Mouse (Mus musculus): Measurements from ENCODE around the gene Rbfox3.

The Rbfox3 gene

DNA sequence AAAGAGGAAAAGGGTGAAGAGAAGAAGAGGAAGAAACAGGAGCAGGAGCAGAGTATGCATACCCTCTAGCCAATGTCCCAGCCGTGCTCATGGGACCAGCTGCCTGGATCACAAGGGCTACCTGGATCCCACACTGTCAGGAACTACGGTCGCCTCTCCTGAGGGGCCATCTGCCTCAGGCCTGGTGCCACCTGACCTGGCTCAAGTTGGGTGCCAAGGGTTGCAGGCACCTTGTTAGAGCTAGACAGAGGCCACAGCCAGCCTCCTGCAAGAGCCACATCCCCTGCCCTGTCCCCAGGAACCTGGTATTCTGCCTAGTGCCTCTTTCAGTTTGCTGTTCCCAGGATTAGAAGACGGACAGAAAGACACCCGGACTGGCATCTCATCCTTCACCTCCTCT, 347.5 kb downstream of the Rbfox3 start:
- DNase-seq (ENCODE audit: extremely low read depth, insufficient read length, low spot score), result no peak

DNA sequence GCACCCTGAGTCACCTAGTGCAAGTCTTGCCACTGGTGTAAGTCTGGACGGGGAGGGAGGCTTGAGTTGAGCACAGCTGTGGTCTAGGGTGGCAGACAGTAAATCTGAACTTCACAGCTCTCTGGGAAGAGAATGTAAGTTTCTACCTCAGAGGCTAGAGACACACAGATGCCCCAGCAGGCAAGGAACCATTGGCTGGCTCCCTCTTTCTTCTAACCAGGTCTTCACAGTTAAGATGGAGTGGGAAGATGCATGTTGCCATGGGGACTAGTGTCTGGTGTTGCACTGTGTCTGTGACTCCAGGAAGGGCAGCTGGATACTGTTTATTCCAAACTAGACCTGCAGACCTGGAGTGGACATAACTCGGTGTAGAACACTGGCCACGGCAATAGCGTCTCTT, 348.6 kb downstream of the Rbfox3 start:
- DNase-seq (ENCODE audit: extremely low read depth, insufficient read length, low spot score), result no peak

GRCm38 (mm10) chr11:118558193-118558592, 353.2 kb downstream of the Rbfox3 start:
- DNase-seq (ENCODE audit: extremely low read depth, insufficient read length, low spot score), result no peak

- no peak for DNase-seq (ENCODE audit: extremely low read depth, insufficient read length, low spot score)
Measured at GRCm38 (mm10) chr11:118555631-118556030, 355.8 kb downstream of the Rbfox3 start.

DNA sequence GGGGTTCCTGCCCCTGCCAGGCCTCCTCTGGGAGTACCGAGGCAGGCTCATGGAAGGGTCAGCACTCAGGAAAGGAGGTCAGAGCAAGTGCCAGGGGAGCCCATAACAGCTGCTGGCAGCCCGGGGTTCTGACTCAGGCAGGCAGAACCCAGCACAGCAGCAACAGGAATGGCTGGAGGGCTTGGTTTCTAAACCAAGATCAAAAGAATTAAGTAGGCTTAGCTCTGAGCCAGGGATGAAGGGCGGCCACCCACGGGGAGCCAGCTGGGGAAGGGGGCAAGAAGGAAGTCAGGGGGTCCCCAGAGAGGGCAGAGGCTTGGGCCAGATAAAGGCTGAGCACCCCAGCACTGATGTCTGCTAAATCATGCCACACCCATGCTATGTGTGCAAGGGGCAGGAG, 356.9 kb downstream of the Rbfox3 start:
- no peak for DNase-seq (ENCODE audit: extremely low read depth, insufficient read length, low spot score)

DNA sequence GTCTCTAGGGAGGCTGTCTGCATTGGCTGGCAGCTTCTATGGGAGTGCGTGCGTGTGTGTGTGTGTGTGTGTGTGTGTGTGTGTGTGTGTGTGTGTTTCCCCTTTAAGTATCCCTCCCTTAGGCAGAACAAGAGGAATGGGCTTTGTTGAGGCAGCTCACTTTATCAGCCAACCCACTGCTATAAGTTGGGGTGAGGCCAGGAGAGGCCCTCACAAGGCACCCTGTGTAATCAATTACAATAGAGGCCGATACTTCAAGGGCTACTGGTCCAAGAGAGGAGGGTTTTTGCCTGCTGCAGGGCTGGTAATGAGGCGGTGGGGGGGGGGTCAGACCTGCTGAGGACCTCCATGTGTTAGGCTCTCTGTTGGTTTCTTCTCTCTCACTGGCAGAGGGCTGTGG, 357.5 kb downstream of the Rbfox3 start:
- no peak for DNase-seq (ENCODE audit: extremely low read depth, insufficient read length, low spot score)

GRCm38 (mm10) chr11:118553001-118553400, 358.4 kb downstream of the Rbfox3 start:
- DNase-seq (ENCODE audit: extremely low read depth, insufficient read length, low spot score), result no peak

DNA sequence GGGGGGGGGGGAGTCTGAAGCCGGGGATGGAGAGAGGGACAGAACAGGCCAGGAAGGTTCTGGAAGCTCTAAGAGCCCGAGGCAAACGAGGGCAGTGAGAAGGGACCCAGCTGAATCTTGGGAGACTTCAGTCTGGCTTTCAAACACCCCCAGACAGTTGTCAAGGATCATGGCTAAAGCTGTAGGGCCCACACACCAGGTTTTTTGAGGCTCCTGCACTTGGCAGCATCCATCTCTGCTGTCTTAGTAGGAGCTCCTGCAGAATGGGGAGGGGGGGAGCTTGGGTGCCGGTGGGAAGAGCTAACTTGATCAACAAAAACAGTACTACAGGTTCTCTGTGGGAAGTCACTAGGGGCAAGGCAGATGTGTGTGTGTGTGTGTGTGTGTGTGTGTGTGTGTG, 358.9 kb downstream of the Rbfox3 start:
- no peak for DNase-seq (ENCODE audit: extremely low read depth, insufficient read length, low spot score)

DNA sequence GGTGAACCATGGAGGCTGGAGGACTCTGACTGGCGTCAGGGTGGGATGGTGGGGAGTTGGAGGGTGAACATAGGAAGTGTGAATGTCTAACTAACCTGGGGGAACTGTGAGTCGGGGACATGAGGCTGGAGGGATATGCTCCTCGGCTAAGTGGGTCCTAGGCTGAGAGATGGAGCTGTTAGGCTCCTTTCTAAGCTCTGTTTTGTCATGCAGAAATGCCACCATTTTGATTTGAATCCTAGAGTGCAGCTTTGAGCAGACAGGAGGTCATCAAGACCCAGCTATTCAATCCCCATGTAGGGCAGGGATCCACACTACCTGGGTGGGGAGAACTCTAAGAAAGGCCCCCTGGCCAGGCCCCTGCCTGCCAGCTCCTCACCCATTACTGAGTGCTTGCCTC, 359.7 kb downstream of the Rbfox3 start:
- no peak for DNase-seq (ENCODE audit: extremely low read depth, insufficient read length, low spot score)

DNA sequence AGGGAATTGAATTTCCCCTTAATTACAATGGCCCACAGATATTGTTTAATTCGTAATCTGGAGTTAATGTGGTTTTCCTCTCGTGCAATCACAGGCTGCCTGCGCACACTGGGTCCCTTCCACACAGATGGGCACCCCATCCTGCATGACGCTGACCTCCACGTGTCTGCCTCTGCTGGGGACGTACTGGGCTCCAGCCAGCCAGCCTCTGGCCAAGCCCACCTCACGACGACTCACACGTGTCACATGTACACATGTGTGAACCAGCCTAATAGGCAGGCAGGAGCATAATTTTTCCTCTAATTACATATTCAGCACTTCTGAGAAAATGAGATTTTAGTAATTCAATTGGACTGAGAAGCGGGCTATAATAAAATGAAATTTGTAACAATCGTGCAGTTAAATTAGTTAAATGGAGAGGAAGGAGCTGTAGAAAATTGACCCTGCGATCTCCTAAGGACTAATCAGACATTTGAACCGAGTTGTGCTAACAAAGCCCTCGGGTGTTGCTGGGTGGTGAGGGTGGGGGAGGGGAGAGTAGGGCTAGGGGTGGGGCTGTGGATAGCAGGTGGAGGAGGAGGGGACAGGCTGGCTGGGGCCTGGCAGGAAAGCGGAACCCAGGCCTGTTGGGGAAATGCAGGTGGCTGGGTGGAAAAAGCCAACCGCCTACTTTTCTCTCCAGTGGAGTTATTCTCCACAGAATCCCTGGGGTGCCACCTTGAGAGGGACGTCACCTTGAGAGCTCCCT, 360.4 kb downstream of the Rbfox3 start:
- no peak for DNase-seq (ENCODE audit: extremely low read depth, insufficient read length, low spot score)

DNA sequence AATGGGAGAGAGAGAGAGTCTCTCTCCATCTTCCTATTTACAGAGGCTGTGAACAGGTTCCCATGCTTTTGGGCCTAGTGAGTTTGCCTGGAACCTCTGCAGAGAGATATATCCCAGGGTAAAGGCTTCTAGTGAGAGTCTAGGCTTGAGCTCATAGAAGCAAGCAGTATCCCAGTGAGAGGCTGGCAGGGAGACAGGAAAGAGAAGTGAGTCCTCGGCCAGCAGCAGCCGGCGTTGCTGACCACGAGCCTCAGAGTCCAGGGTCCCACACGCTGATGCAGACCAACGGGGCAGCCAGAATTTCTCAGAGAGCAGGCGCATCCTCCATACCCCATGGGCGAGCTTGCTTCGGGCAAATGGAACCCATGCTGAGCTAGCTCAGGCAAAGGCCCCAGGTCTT, 363.2 kb downstream of the Rbfox3 start:
- no peak for DNase-seq (ENCODE audit: extremely low read depth, insufficient read length, low spot score)

DNA sequence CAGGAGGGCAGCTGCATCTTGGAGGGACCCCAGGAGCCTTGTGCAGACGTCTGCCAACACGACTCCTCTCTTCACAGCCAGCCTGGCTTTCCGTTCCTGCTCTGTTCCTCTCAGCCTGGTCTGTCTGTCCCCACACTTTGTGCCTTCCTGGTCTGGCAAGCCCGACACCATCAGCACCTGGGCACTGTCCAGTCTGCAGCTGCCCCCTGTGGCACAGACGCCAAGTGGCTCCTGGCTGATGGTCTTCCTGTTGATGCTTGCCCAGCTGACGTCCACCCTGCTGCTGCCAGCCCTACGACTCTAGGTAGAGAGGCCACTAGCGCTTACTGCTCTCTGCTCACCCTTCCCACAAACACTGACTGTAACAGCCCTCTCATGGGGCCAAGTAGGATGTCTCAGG, 365.1 kb downstream of the Rbfox3 start:
- DNase-seq (ENCODE audit: extremely low read depth, insufficient read length, low spot score), result no peak

GRCm38 (mm10) chr11:118545690-118546089, 365.7 kb downstream of the Rbfox3 start:
- DNase-seq (ENCODE audit: extremely low read depth, insufficient read length, low spot score), result no peak

GRCm38 (mm10) chr11:118544564-118544963, 366.8 kb downstream of the Rbfox3 start:
- DNase-seq (ENCODE audit: extremely low read depth, insufficient read length, low spot score), result no peak

GRCm38 (mm10) chr11:118542906-118543305, 368.5 kb downstream of the Rbfox3 start:
- DNase-seq (ENCODE audit: extremely low read depth, insufficient read length, low spot score), result no peak

GRCm38 (mm10) chr11:118540411-118541026, 370.9 kb downstream of the Rbfox3 start:
- DNase-seq (ENCODE audit: extremely low read depth, insufficient read length, low spot score), result no peak

- DNase-seq (ENCODE audit: extremely low read depth, insufficient read length, low spot score), result no peak
Measured at GRCm38 (mm10) chr11:118538008-118538407, 373.4 kb downstream of the Rbfox3 start.

- DNase-seq (ENCODE audit: extremely low read depth, insufficient read length, low spot score), result no peak
Measured at GRCm38 (mm10) chr11:118534382-118535092, 376.9 kb downstream of the Rbfox3 start.

DNA sequence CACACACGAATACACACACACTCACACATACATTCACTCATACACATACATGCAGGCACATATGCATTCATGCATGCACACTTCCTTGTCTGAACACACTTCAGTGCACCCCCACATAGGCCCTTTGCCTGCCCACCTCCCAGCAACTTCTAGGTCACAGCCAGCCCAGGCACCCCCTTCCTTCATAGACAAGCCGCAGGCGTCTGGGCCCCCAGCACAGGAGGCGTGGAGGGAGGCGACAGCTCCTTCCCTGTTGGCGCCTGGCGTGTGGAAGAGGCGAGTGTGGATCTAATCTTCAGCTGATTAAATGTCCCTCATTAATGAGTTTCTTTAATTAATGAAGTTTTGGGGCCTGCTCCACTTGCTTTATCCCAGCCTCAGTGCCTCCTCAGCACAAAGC, 381.1 kb downstream of the Rbfox3 start:
- no peak for DNase-seq (ENCODE audit: extremely low read depth, insufficient read length, low spot score)

DNA sequence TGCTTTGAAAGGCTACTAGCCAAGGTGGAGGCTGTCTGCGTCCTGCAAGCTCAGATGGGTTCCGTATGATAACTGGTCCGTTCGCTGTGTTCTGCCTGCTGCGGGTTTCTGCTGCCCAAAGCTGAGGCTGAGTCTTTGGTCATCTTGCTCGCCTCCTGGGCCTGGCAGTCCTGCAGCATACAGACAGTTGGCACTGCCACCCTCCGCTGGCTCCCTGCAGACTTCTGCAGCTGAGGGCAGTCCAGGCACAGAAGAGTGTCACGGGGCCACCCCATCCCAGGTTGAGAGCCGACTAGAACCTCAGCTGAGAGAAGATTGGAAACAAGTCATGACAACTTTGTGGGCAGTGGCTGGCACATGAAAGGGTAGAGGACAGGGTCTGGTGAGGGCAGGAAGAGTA, 382.6 kb downstream of the Rbfox3 start:
- no peak for DNase-seq (ENCODE audit: extremely low read depth, insufficient read length, low spot score)

DNA sequence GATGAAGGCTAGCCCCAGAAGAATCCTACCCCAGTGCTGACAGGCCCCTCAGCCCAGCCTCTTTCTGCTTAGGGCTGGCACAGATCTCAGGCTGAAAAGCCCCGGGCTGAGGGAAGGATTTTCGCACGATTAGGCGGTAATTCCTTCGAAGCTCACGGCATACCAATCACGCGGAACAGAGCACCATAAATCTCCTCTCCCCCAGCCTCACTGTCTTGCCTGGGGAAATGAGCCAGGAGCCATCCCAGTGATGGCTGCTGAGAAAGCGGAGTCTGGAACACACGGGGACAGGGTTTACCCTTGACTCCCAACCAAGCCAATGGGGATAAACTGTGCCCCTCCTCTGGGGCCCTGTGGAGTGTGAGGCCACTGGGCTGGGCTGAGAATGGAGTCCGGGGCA, 386.3 kb downstream of the Rbfox3 start:
- DNase-seq (ENCODE audit: extremely low read depth, insufficient read length, low spot score), result no peak
